Mouse (Mus musculus) bone marrow, adult 2 months (tissue): ENCODE measurements at regions not wholly inside any gene's neighbourhood (a gene's known extent, or its start where the extent isn't known, plus 50 kb on each side); places are given as distances from the start of the nearest gene placed in this dataset.

Source experiments
- CTCF ChIP-seq: fragments of 200-500 bp; IDR thresholded peaks from 2 replicates; pipeline ENCODE4 v1.5.1; 2011; ENCODE audit warnings: low read length, control low read depth; ENCODE audit not compliant: control insufficient read depth, insufficient read depth
- POLR2A ChIP-seq: fragments of 200-500 bp; IDR thresholded peaks from 2 replicates; pipeline ENCODE4 v1.6.1; 2011; ENCODE audit warnings: low read depth, mild to moderate bottlenecking, control low read depth, low read length, borderline replicate concordance; ENCODE audit not compliant: control insufficient read depth

- TF ChIP-seq CTCF (no peak), POLR2A (no peak)
These were observed 177.2 kb downstream of the Enc1 start for GRCm38 (mm10) chr13:97418081-97418480.
